Mouse (Mus musculus) liver, embryonic 18 days (tissue): Measurements from ENCODE around the gene Wbp2. TPM values are rescaled to one million over a fixed set of nuclear protein-coding genes. Genes with fewer than 3 reads are reported as not detected.

Experiments used
- polyA plus RNA-seq: library from polyadenylated mRNA; depleted of rRNA; stranded (reverse); fragments of >200 nt; gene quantifications from 2 replicates; pipeline ENCODE4 v1.2.3, GENCODE M21; 2012; rRNA removed

Gene Wbp2
- 48.7 and 52.4 TPM in 2 replicates for polyA plus RNA-seq

DNA sequence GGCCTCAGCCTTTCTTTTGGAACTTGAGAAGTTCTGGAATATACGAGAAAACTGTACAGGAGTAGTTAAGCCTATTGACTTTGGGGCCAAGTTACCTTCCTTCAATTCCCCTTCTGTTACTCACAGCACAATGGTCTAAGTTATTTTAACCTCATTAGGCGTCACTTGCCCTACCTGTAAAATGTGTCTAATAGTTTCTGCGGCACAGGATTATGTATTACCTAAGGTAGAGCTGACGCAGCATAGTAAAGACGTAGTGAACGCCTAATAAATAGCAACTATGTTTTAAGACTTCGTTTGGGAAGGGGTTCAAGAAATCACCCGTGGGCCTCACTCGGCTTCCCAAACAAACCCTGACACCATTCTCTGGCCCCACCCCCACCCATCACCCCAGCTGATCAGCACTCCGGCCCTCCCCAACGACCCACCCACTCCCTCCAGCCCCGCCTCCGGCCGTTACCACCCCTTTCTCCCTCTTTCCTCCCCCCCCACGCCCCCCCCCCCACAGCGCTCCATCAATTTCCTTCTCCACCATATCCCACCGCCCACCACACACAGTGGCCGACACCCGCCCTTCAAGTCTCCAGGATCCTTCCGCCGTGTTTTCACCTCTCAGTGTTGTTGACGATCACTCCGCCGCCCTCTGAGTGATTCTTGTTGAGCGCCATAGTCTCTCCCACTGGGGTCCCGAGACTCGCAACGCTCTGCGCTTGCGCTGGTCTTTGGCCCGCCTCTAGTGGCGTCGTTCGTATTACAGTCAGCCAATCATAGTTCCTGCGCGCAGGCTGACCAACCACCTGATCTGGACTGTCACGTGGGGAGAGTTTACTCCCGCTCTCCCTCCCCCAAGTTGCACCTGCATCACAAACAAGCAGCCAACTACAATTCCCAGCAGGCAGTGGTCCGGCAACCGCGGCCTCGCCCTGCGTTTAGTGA is at the start of gene Wbp2:
Gene Wbp2, minus strand, starts transcription at position 738 of the 936 bp plus-strand sequence.

DNA sequence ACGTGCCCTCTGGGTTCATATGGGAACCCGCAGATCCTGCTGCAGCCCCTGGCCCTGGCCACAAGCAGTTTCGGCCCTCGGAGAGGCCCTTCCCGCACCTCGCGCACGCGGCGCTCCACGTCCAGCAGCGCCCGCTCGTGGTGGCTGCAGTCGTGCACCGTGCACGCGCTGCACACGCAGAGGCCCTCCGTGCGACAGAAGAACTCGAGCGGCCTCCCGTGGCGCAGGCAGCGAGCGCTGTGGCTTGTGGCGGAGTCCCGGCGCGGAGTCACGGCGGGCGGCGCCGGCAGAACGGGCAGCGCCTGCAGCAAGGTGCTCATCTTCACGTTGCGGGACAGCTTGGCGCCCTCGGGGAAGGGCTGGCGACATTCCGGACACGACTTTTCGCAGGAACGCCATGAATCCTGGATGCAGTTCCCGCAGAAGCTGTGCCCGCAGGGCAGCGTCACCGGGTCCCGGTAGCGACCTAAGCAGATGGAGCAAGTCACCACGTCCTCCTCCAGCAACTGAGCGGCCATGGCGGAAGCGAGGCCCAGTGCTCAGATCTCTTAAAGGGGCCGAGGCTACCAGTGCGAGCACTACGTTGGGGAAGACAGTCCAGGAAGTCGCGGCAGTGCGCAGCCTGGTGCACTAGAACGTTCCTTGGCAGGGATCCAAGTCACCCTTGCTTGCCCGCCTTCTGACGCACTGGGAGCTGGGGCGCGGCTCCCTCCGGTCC is 43.9 kb upstream of the Wbp2 start, which contains the start of gene Trim65:
Gene Trim65, minus strand, starts transcription at position 641 of the 718 bp plus-strand sequence.

DNA sequence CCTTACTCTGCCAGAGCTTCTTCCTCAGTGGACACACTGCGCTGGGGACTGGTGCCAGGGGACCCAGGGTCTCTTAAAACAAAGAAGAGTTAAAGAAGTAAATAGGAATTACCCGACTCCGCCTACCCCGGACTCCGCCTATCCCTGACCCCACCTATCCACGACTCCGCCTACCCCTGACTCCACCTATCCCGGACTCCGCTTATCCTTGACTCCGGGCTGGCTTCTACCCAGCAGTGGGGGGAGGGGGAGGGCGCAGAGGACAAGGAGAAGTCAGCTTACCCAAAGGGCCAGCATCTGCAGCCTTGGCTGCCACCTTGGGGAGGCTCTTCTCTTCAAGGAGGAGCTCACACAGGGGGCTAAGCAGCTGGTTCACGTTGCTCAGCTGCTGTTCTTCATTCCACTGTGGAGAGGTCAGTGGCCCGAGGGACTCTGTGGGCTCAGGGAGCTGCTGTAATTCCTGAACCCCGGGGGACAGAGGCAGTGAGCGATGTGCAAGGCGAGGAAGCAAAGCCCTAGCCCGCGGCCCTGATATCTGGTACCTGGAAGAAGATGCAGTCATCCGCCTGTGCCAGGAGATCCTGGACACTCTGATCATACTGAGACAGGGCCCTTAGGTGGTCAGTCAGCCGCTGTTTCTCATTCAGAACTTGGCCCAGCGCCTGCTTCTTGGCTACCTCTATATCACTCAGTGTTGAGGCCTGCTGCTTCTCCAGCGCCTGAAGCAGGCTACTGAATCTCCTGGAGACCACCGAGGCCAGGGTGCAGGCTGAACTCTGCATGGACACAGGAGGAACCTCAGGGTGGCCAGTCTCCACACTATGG is 40.6 kb upstream of the Wbp2 start, which contains the start of gene Trim47:
Gene Trim47, minus strand, starts transcription at position 55 of the 825 bp plus-strand sequence.

DNA sequence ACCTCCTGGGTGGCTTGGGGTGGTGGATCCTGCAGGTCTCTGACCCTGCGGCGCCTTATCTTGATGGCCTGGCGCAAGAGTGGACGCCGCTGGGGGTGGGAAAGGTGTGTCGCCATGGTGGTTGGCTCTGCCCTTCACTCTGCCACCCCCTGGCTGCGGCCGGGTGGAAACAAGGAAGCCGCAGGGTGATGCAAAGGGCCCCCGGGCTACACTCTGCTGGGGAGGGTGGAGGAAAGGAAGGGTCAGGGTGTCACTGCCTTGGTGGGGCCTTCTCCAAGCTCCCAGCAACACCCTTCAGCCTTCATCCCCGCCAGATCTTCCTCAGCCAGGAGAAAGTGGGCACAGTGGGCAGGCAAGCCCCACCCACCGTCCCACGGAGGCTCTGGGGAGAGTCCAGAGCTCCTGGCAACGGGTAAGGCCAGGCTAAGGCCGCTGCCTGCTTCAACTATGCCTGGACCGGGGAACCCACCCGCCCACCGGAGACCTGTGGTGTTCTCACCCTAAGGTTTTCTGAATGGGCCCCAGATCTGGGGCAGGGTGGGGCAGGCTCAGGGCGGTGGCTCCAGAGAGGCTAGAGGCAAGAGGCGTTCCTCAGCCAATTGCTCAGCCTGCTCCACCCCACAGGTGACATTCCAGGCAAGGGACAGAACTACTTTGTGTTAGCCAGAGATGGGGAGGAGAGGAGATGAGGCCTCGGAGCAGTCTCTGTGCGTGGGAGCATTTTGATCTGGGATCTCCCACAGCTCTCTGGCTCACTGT is 9.2 kb downstream of the Wbp2 start, which contains the start of gene Unc13d:
Gene Unc13d, minus strand, starts transcription at position 516 of the 759 bp plus-strand sequence.

DNA sequence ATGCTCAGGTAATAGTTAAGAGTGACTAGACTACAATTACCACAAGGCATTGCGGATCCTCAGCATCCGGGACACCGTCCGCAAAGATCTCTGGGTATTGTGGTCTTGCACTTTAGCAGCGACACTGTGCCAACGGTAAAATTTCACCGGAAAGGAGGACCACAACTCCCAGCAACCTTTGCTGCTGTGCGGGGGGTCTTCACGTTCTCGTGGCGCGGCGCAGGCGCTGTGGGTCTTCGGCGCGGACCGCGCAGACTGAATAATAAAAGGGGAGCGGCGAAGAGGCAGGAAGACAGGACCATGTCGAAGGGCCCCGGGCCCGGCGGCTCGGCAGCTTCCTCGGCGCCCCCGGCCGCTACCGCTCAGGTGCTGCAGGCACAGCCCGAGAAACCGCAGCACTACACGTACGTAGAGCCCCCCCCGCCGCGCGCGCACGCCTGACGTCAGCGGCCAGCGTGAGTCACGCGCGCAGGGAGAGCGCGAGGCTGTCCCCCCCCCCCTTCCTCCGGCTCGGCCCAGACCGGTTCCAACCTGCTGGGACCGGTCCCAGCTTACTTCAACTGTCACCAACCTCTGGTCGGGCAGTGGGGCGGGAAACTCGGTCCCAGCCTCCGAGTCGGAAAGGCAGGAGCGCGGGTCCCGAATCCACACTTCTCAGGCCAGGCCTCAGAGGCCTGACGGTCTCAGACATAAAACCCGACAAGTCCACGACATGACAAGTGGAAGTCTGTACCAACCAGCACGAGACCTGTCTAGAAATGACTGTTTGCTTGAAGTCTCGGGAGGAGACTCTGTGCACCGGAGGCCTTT is 56.5 kb downstream of the Wbp2 start, which contains the start of gene Unk:
Gene Unk, plus strand, starts transcription at position 235 of the 810 bp plus-strand sequence.

Other genes starting within 250 kb of the Wbp2 start
- gene Myo15b, start 228.6 kb downstream of the Wbp2 start, polyA plus RNA-seq = 1.1 and 1.3 TPM in 2 replicates
- 9.2 and 10.1 TPM in 2 replicates for gene Smim5, start 187.0 kb downstream of the Wbp2 start, polyA plus RNA-seq
- 0.96 and 1.1 TPM in 2 replicates for gene Smim6, start 175.0 kb downstream of the Wbp2 start, polyA plus RNA-seq
- gene Sap30bp, start 153.7 kb downstream of the Wbp2 start, polyA plus RNA-seq = 18.6 and 21.1 TPM in 2 replicates
- 6.0 and 6.8 TPM in 2 replicates for gene Recql5, start 153.5 kb downstream of the Wbp2 start, polyA plus RNA-seq
- gene Itgb4, start 112.3 kb downstream of the Wbp2 start, polyA plus RNA-seq = 0.21 and 0.23 TPM in 2 replicates
- 104 TPM in 2 replicates for gene Galk1, start 74.3 kb downstream of the Wbp2 start, polyA plus RNA-seq
- gene H3f3b, start 59.0 kb downstream of the Wbp2 start, polyA plus RNA-seq = 210 and 217 TPM in 2 replicates
- gene Unk, start 56.7 kb downstream of the Wbp2 start, polyA plus RNA-seq = 9.9 and 13.0 TPM in 2 replicates
- 9.5 and 10.8 TPM in 2 replicates for gene Unc13d, start 9.0 kb downstream of the Wbp2 start, polyA plus RNA-seq
- 8.2 and 8.4 TPM in 2 replicates for gene Trim47, start 40.2 kb upstream of the Wbp2 start, polyA plus RNA-seq
- gene Trim65, start 44.1 kb upstream of the Wbp2 start, polyA plus RNA-seq = 2.0 and 2.3 TPM in 2 replicates
- gene Mrpl38, start 51.9 kb upstream of the Wbp2 start, polyA plus RNA-seq = 18.9 and 19.5 TPM in 2 replicates
- gene Fbf1, start 81.2 kb upstream of the Wbp2 start, polyA plus RNA-seq = 6.7 and 6.8 TPM in 2 replicates
- gene Ten1, start 111.9 kb upstream of the Wbp2 start, polyA plus RNA-seq = 24.2 and 29.9 TPM in 2 replicates
- 262 and 366 TPM in 2 replicates for gene Acox1, start 112.0 kb upstream of the Wbp2 start, polyA plus RNA-seq
- gene Evpl, start 151.1 kb upstream of the Wbp2 start, polyA plus RNA-seq = 0.10 and 0.11 TPM in 2 replicates
- gene Srp68, start 187.2 kb upstream of the Wbp2 start, polyA plus RNA-seq = 34.8 and 39.9 TPM in 2 replicates
- 0.01 TPM in 1 of 2 replicates, not detected in the other for gene Galr2, start 193.9 kb upstream of the Wbp2 start, polyA plus RNA-seq
- gene Exoc7, start 220.2 kb upstream of the Wbp2 start, polyA plus RNA-seq = 10.2 and 12.0 TPM in 2 replicates
- gene Foxj1, start 248.4 kb upstream of the Wbp2 start, polyA plus RNA-seq = 0.22 TPM in 2 replicates